Mouse (Mus musculus): ENCODE results near the gene Gm6871. TPM values are rescaled to one million over a fixed set of nuclear protein-coding genes. Genes with fewer than 3 reads are reported as not detected.

The Gm6871 gene
- total RNA-seq, 4 experiments from 2014 or later = not detected

Other genes starting within 250 kb of the Gm6871 start
- 10 to 100 TPM in 3 of 4 experiments, 1 to 10 TPM in 1; 8.6 to 12.8 (median 12.0) TPM for gene AI987944, start 180.3 kb downstream of the Gm6871 start, total RNA-seq (2022)
- gene Vmn2r57, start 125.0 kb downstream of the Gm6871 start, total RNA-seq (2022) = under 1 TPM; 0.53 to 0.64 (median 0.62) TPM
- under 1 TPM; 0.11 to 0.39 (median 0.21) TPM for gene Gm20449, start 74.2 kb downstream of the Gm6871 start, total RNA-seq (2022)
- gene AW146154, start 73.8 kb downstream of the Gm6871 start, total RNA-seq (2022) = 10 to 100 TPM in 2 of 4 experiments, 1 to 10 TPM in 2; 9.0 to 11.4 (median 9.9) TPM
- gene 2610021A01Rik, start 25.6 kb upstream of the Gm6871 start, total RNA-seq (2022) = 10 to 100 TPM; 29.2 to 42.3 (median 35.2) TPM
- gene Zfp788, start 59.5 kb upstream of the Gm6871 start, total RNA-seq (2022) = 10 to 100 TPM; 36.5 to 42.9 (median 41.3) TPM

Measured in left cerebral cortex, adult 8-10 months (tissue).